ENCODE assay signal across 7 mouse cellular contexts in genomic region chr11:118470234-118470966, GRCm38 (mm10). TPM values are rescaled to one million over a fixed set of nuclear protein-coding genes. Genes with fewer than 3 reads are reported as not detected.
DNase-seq lines count a peak whose midpoint lies in the region; ATAC-seq lines count a peak whose summit lies in the region.

No protein-coding gene starts in this region.

- ATAC-seq in common myeloid progenitor, adult 5-6 weeks (replicated peaks; ENCODE audit: low read depth, poor library complexity, severe bottlenecking), result peak; percentile 79

- DNase-seq in R1 (ENCODE audit: low read depth, low spot score), result peak; percentile 38
- peak; percentile 39 for DNase-seq in induced T-regulatory cell, adult 2 months (ENCODE audit: low read depth)
- DNase-seq in mesoderm, embryonic 11.5 days (ENCODE audit: low read depth, low spot score), result peak; percentile 67
- peak; percentile 87 for DNase-seq in thymus, postnatal 0 days (ENCODE audit: low spot score)
- DNase-seq in left cerebral cortex, adult 9 months (ENCODE audit: low spot score in 2 of 2), result no peak
- DNase-seq in frontal cortex, postnatal 14 days (ENCODE audit: low spot score in 2 of 2), result no peak

RNA-seq across cellular contexts. Expression of gene Engase, which starts 6.2 kb away (rescaled TPM):
- 2.8 and 4.6 TPM in 2 replicates for total RNA-seq in common myeloid progenitor, adult 5-6 weeks (2017)
- 16.0 and 17.1 TPM in 2 replicates for polyA plus RNA-seq in thymus, postnatal 0 days (2015; fragmentation: Nextera tagmentation; extraction: Ambion mirVana)

RNA-seq across cellular contexts. Expression of gene C1qtnf1, which starts 42.4 kb away (rescaled TPM):
- total RNA-seq in common myeloid progenitor, adult 5-6 weeks (2017), result not detected in 2 replicates
- polyA plus RNA-seq in thymus, postnatal 0 days (2015; fragmentation: Nextera tagmentation; extraction: Ambion mirVana), result 2.4 and 2.8 TPM in 2 replicates

RNA-seq across cellular contexts. Expression of gene Cant1, which starts 51.5 kb away (rescaled TPM):
- 12.1 and 21.0 TPM in 2 replicates for total RNA-seq in common myeloid progenitor, adult 5-6 weeks (2017)
- 24.6 and 26.6 TPM in 2 replicates for polyA plus RNA-seq in thymus, postnatal 0 days (2015; fragmentation: Nextera tagmentation; extraction: Ambion mirVana)

Comparison
In these comparisons a context has a peak if more than half of its experiments do, and no peak if none do; other contexts are left out.
1. DNase-seq: peak in R1 (single experiment), induced T-regulatory cell, adult 2 months (single experiment), mesoderm, embryonic 11.5 days (single experiment) and thymus, postnatal 0 days (single experiment); none in left cerebral cortex, adult 9 months (0 of 2) and frontal cortex, postnatal 14 days (0 of 2).